Mouse (Mus musculus) liver, embryonic 15.5 days (tissue): ENCODE measurements around the gene Prkar2a. TPM values are rescaled to one million over a fixed set of nuclear protein-coding genes. Genes with fewer than 3 reads are reported as not detected.
A peak's percentile ranks its signal among the peaks of the same experiment; 100 is the strongest.

Experiments
- ATAC-seq: fragments of 200-750 bp; cut with Nextera tagmentation; 2 replicates; pipeline ENCODE4 v1.8.0; 2017; ENCODE audit warnings: moderate number of reproducible peaks, mild to moderate bottlenecking, moderate library complexity; ENCODE audit not compliant: insufficient read depth
- H3K27ac ChIP-seq: fragments of 300-500 bp; sonication (generic); replicated peaks from 2 replicates; pipeline ENCODE4 v1.5.1; 2015; ENCODE audit warnings: mild to moderate bottlenecking, inconsistent platforms
- H3K27me3 ChIP-seq: fragments of 300-500 bp; sonication (generic); 2 replicates; pipeline ENCODE4 v1.6.1; 2015; ENCODE audit warnings: mild to moderate bottlenecking, inconsistent platforms
- H3K36me3 ChIP-seq: fragments of 300-500 bp; sonication (generic); replicated peaks from 2 replicates; pipeline ENCODE4 v1.6.1; 2015; ENCODE audit warnings: moderate library complexity, mild to moderate bottlenecking, inconsistent platforms
- H3K4me1 ChIP-seq: fragments of 300-500 bp; sonication (generic); replicated peaks from 2 replicates; pipeline ENCODE4 v1.6.1; 2015; ENCODE audit warnings: inconsistent platforms
- H3K4me2 ChIP-seq: fragments of 300-500 bp; sonication (generic); 2 replicates; pipeline ENCODE4 v1.6.1; 2015; ENCODE audit warnings: moderate library complexity, mild to moderate bottlenecking, inconsistent platforms
- H3K4me3 ChIP-seq: fragments of 300-500 bp; sonication (generic); replicated peaks from 2 replicates; pipeline ENCODE4 v1.5.1; 2015; ENCODE audit warnings: mild to moderate bottlenecking, inconsistent platforms
- H3K9ac ChIP-seq: fragments of 300-500 bp; sonication (generic); 2 replicates; pipeline ENCODE4 v1.6.1; 2015; ENCODE audit warnings: moderate library complexity, mild to moderate bottlenecking, inconsistent platforms
- H3K9me3 ChIP-seq: fragments of 300-500 bp; sonication (generic); replicated peaks from 2 replicates; pipeline ENCODE4 v1.6.1; 2016; ENCODE audit warnings: inconsistent platforms
- WGBS: fragments of 180-500 bp; shearing (Covaris S2); methylation state at CpG from one replicate; pipeline ENCODE4 v1.1.7; 2015; ENCODE audit warnings: mixed read lengths; ENCODE audit not compliant: insufficient replicate concordance; 5-methylcytosine and 5-hydroxymethylcytosine counted together
- polyA plus RNA-seq: library from polyadenylated mRNA; unstranded; fragments of >200 nt; fragmentation: Nextera tagmentation; extraction: Ambion mirVana; gene quantifications from 2 replicates; pipeline ENCODE4 v1.2.1, GENCODE M21; 2015

Prkar2a gene
- polyA plus RNA-seq, 1 experiment from 2014 or later: 9.5 TPM

- Histone ChIP-seq H3K36me3 (peaks cover 21% of the 10 kb centered on the region), H3K9me3 (no peaks in the 10 kb centered on the region), H3K27ac (no peak overlapping the region), H3K4me2 (no peak overlapping the region), H3K27me3 (no peaks in the 10 kb centered on the region), H3K4me3 (no peak overlapping the region), H3K4me1 (no peaks in the 10 kb centered on the region), H3K9ac (no peak overlapping the region)
- ATAC-seq: no peak
- WGBS: 62% methylated on average over 8 of the region's 8 CpGs
Measured at GRCm38 (mm10) chr9:108669875-108670274, 19.2 kb upstream of the Prkar2a start.

DNA sequence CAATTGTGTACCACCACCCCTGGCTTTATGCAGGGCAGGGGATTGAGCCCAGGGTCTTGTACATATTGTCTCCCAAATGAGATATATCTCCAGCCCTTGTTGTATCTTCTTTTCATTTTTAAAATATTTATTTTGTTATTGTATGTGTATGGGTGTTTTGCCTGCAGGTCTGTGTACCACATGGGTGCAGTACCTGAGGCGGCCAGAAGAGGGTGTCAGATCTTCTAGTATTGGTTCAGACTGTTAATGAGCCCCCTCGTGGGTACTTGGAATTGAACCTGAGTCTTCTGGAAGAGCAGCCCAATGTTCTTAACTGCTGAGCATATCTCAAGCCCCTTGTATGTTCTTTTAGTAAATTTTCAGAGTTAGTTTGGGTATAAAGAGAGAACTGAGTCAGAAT, 16.0 kb upstream of the Prkar2a start:
- no peak overlapping the region for H3K4me2 ChIP-seq
- H3K9ac ChIP-seq: no peak overlapping the region
- H3K36me3 ChIP-seq: peaks cover 23% of the 10 kb centered on the region
- no peak overlapping the region for H3K27ac ChIP-seq
- no peaks in the 10 kb centered on the region for H3K27me3 ChIP-seq
- no peaks in the 10 kb centered on the region for H3K4me1 ChIP-seq
- WGBS: 42% methylated on average over 2 of the region's 2 CpGs
- no peak overlapping the region for H3K4me3 ChIP-seq
- no peaks in the 10 kb centered on the region for H3K9me3 ChIP-seq
- ATAC-seq: no peak

DNA sequence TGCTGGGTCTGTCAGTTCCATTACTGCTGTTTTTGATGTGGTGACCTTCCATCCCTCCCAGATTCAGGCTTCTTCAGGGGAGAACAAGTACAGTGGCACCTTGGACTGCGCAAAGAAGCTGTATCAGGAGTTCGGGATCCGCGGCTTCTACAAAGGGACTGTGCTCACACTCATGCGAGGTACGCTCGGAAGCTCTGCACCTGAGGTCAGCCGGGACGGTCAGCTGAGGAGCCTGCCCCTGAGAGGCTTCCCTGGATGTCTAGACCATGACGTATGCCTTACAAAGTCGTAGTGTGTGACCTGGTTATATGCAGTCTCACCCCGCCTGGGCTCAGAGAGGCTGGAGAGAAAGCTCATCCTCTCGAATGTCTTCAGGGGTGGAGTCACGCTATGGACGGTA, 9.1 kb upstream of the Prkar2a start:
- no peak for ATAC-seq
- Histone ChIP-seq H3K36me3 (peaks cover 21% of the 10 kb centered on the region), H3K4me2 (no peak overlapping the region)

GRCm38 (mm10) chr9:108686475-108686887, 2.6 kb upstream of the Prkar2a start:
- H3K27ac ChIP-seq: no peak overlapping the region
- H3K4me1 ChIP-seq: peaks cover 24% of the 10 kb centered on the region
- H3K4me2 ChIP-seq: no peak overlapping the region
- 0 out of 2 replicates have a peak, but pooled peaks cover 4% of the 10 kb centered on the region for H3K36me3 ChIP-seq
- no peak overlapping the region for H3K4me3 ChIP-seq
- H3K9ac ChIP-seq: no peak overlapping the region
- H3K9me3 ChIP-seq: no peaks in the 10 kb centered on the region
- peaks cover 16% of the 10 kb centered on the region for H3K27me3 ChIP-seq
- ATAC-seq: no peak
- 60% methylated on average over 4 of the region's 4 CpGs for WGBS

More for the DNA sequence above, 9.1 kb upstream of the Prkar2a start:
- 86% methylated on average over 15 of the region's 15 CpGs for WGBS
- Histone ChIP-seq H3K4me3 (no peak overlapping the region), H3K27ac (no peak overlapping the region), H3K9me3 (no peaks in the 10 kb centered on the region), H3K27me3 (no peaks in the 10 kb centered on the region), H3K9ac (no peak overlapping the region), H3K4me1 (no peaks in the 10 kb centered on the region)

DNA sequence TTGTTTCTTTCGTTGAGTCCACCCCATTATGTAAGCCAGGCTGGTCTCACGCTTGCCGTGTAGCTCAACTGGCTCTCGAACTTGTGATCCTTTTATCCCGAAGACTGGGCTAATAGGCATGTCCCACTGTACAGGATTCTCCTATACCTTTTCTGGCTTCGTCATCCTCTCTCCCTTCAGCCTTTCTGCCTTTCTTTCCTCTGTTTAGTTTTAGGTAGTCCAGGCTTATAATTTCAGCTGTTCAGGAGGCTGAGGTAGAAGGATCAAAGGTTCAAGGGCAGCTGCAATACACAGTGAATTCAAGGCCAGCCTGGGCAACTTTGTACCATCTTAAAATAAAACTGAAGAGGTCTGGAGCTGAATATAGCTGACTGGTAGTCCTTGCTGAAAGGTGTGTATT, 1.9 kb upstream of the Prkar2a start:
- Histone ChIP-seq H3K4me1 (peaks cover 30% of the 10 kb centered on the region), H3K4me2 (no peak overlapping the region), H3K27me3 (peaks cover 23% of the 10 kb centered on the region), H3K9me3 (no peaks in the 10 kb centered on the region), H3K36me3 (0 out of 2 replicates have a peak, but pooled peaks cover under 1% of the 10 kb centered on the region), H3K27ac (no peak overlapping the region), H3K9ac (no peak overlapping the region), H3K4me3 (no peak overlapping the region)
- WGBS: 69% methylated on average over 6 of the region's 6 CpGs
- ATAC-seq: no peak

DNA sequence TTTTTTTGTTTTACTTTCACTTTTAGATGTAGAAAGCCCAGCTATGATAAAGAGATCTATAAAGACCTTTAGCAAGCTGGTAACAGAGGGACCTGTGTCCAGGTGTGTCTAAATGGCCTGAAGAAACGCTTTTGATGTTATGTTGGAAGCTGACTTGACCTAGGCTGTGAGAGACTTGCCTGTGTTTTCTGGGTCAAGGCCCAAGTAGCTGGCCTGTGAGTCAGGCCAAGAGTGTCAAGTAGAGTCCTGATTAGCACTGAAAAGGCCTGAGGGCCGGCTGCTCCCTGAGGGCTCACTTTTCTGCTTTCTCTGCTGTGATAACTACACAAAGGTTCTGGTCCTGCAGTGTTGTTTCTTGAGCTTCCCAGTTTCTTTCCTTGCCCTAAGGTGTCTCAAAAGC, 1.4 kb upstream of the Prkar2a start:
- H3K4me3 ChIP-seq: no peak overlapping the region
- 71% methylated on average over 2 of the region's 2 CpGs for WGBS
- no peaks in the 10 kb centered on the region for H3K9me3 ChIP-seq

DNA sequence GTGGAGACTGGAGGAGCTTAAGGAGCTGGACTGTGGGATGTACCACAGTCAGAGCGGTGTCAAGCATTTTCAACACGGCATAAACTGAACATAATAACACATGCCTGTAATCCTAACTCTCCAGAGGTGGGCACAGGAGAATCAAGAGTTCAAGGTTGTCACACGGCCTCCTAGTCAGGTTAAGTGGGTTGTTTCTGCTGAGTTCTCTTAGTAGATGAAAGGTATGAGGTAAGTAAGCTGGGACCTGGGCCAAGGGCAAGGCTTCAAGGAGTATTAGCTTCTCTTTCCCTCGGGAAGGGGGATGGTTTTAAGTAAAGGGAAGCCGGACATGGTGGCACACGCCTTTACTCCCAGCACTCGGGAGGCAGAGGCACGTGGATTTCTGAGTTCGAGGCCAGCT, 663 bp upstream of the Prkar2a start:
- WGBS: 69% methylated on average over 9 of the region's 9 CpGs
- Histone ChIP-seq H3K36me3 (no peaks in the 10 kb centered on the region), H3K9ac (no peak overlapping the region), H3K27ac (no peak overlapping the region), H3K4me3 (no peak overlapping the region), H3K4me1 (peaks cover 43% of the 10 kb centered on the region), H3K4me2 (no peak overlapping the region), H3K9me3 (no peaks in the 10 kb centered on the region), H3K27me3 (peaks cover 36% of the 10 kb centered on the region)
- no peak for ATAC-seq

More for the DNA sequence above, 1.4 kb upstream of the Prkar2a start:
- no peak for ATAC-seq
- Histone ChIP-seq H3K27me3 (peaks cover 29% of the 10 kb centered on the region), H3K36me3 (no peaks in the 10 kb centered on the region), H3K4me1 (peaks cover 35% of the 10 kb centered on the region), H3K9ac (no peak overlapping the region), H3K4me2 (no peak overlapping the region), H3K27ac (no peak overlapping the region)

- H3K4me2 ChIP-seq: no peak overlapping the region
- no peaks in the 10 kb centered on the region for H3K36me3 ChIP-seq
- peak; percentile 43 for ATAC-seq
- H3K9ac ChIP-seq: no peak overlapping the region
- H3K27me3 ChIP-seq: peaks cover 44% of the 10 kb centered on the region
- WGBS: 61% methylated on average over 1 of the region's 1 CpGs
- no peak overlapping the region for H3K4me3 ChIP-seq
- no peaks in the 10 kb centered on the region for H3K9me3 ChIP-seq
- H3K4me1 ChIP-seq: peaks cover 54% of the 10 kb centered on the region
- peak overlapping the region; percentile 45 for H3K27ac ChIP-seq
Measured at GRCm38 (mm10) chr9:108689993-108690392, 879 bp downstream of the Prkar2a start.

DNA sequence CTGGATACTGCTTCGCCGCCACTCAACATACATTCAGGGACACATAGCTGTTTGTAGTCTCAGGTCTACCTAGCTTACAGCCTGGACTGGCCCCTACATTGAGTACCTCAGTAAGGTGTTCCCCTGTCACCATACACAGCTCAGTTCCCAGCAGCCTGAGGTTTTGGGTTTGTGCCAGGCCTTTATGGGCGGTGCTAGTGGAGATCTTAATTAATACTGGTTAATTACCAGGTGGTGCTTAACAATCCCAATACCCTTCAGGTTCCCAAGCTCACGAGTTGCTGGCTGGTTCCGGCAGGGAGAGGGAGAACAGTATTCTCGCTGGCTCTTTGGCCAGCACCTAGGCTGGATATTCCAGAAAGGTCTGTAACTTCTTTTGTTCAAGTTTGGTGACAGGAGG, 1.8 kb downstream of the Prkar2a start:
- Histone ChIP-seq H3K9me3 (no peaks in the 10 kb centered on the region), H3K27ac (peak overlapping the region; percentile 45; the same call in 1 of the 2 replicates), H3K27me3 (peaks cover 44% of the 10 kb centered on the region), H3K4me3 (no peak overlapping the region), H3K4me2 (0 out of 2 replicates have a peak overlapping the region, but pooled peaks have one; percentile 92), H3K9ac (no peak overlapping the region), H3K36me3 (no peaks in the 10 kb centered on the region), H3K4me1 (peaks cover 54% of the 10 kb centered on the region)
- 73% methylated on average over 6 of the region's 6 CpGs for WGBS
- no peak for ATAC-seq

GRCm38 (mm10) chr9:108691371-108691770, 2.3 kb downstream of the Prkar2a start:
- H3K36me3 ChIP-seq: no peaks in the 10 kb centered on the region
- peak overlapping the region; percentile 92 for H3K4me2 ChIP-seq
- H3K4me1 ChIP-seq: peaks cover 54% of the 10 kb centered on the region
- H3K9me3 ChIP-seq: no peaks in the 10 kb centered on the region
- H3K9ac ChIP-seq: peak overlapping the region; percentile 62; the same call in 1 of the 2 replicates
- peak overlapping the region; percentile 45 for H3K27ac ChIP-seq
- peak; percentile 0; the same call in 1 of the 2 replicates for ATAC-seq
- peaks cover 44% of the 10 kb centered on the region for H3K27me3 ChIP-seq
- 46% methylated on average over 8 of the region's 8 CpGs for WGBS
- peak overlapping the region; percentile 69 for H3K4me3 ChIP-seq

DNA sequence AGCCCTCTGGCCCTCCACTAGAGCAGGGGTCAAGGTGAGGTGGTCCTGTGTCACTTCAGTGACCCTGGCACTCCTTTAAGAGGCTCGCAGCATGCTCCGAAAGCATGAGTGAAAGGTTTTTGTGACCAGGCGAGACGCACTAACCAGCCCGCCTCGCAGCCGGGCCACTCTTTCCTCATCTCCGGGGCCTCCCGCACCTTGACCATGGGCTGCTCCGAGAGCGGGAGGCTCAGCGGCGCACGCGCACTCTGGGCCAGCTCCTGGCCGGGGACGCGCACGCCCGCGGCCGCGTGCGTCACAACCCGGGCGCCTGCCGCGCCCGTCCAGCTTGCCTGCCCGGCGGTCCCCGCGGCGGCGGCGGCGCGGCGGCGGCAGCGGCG, 2.7 kb downstream of the Prkar2a start:
- no peaks in the 10 kb centered on the region for H3K9me3 ChIP-seq
- H3K4me1 ChIP-seq: peaks cover 54% of the 10 kb centered on the region
- H3K4me3 ChIP-seq: peak overlapping the region; percentile 69
- peaks cover 44% of the 10 kb centered on the region for H3K27me3 ChIP-seq
- H3K27ac ChIP-seq: peak overlapping the region; percentile 45
- no peaks in the 10 kb centered on the region for H3K36me3 ChIP-seq
- H3K9ac ChIP-seq: peak overlapping the region; percentile 62
- under 1% methylated on average over 41 of the region's 42 CpGs for WGBS
- peak overlapping the region; percentile 92 for H3K4me2 ChIP-seq
- ATAC-seq: peak; percentile 82
